In the genomic region with DNA sequence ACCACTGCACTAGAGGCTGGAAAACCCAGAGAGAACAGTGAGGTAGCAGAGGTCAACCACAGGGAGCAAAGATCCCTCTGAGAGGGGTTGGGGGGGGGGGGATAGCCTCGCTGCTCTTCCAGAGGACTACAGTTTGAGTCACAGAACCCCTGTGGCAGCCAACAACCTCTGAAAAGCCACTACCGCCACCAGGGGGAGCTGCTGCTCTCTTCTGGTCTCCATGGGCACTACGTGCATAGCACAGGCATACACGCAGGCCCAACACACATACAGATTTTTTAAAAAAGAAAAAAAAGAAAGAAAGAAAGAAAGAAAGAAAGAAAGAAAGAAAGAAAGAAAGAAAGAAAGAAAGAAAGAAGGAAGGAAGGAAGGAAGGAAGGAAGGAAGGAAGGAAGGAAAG, we compare ENCODE assay signal across 8 mouse cellular contexts. TPM values are rescaled to one million over a fixed set of nuclear protein-coding genes. Genes with fewer than 3 reads are reported as not detected.
DNase-seq lines count a peak whose midpoint lies in the region; ATAC-seq and TF ChIP-seq lines count a peak whose summit lies in the region.

No protein-coding gene starts in this region.

- no peaks in the 10 kb centered on the region for H3K4me1 ChIP-seq in small intestine, adult 2 months (ENCODE audit: control insufficient read depth, insufficient read depth, insufficient read length, low read length)

- TF ChIP-seq CTCF in small intestine, adult 2 months (IDR thresholded peaks at IDR 0.05; ENCODE audit: extremely low read depth, insufficient read length, insufficient replicate concordance, low read depth, low read length) = peak; percentile 82; the same call in 1 of the 2 replicates

- peak; percentile 79 for DNase-seq in T-cell, adult 2 months (ENCODE audit: low spot score)
- DNase-seq in cerebellum, postnatal 25 days = peak; percentile 72 to 84
- DNase-seq in gastrocnemius, postnatal 10 days = peak; percentile 87
- DNase-seq in layer of hippocampus, adult 9-10 months (ENCODE audit: low spot score) = peak; percentile 43
- peak; percentile 77 to 86 for DNase-seq in lung, postnatal 4 days

- peak; percentile 78 for ATAC-seq in CD4-positive, CD25-positive, alpha-beta regulatory T cell, adult 4 months
- ATAC-seq in erythroblast, adult 5-6 weeks (replicated peaks; ENCODE audit: low FRiP score, poor library complexity, severe bottlenecking) = no peak

- no peak overlapping the region for H3K27ac ChIP-seq in small intestine, adult 2 months (ENCODE audit: insufficient read depth, low read depth, low read length)

- no peaks in the 10 kb centered on the region for H3K27me3 ChIP-seq in small intestine, adult 2 months (ENCODE audit: control insufficient read depth, insufficient read depth, low read length)

- no peaks in the 10 kb centered on the region for H3K36me3 ChIP-seq in small intestine, adult 2 months (ENCODE audit: control insufficient read depth, insufficient read depth, low read length)

- WGBS in small intestine, adult 2 months = 10% methylated on average over 4 of the region's 4 CpGs

- no peak overlapping the region for H3K4me3 ChIP-seq in small intestine, adult 2 months (ENCODE audit: low read depth, low read length)

- no peak for TF ChIP-seq POLR2A in small intestine, adult 2 months (IDR thresholded peaks at IDR 0.05; ENCODE audit: low read depth, low read length)

RNA-seq across cellular contexts. Expression of gene Whrn, which starts 12.4 kb away (rescaled TPM):
- polyA plus RNA-seq in CD4-positive, CD25-positive, alpha-beta regulatory T cell, adult 4 months (2017; shearing (Covaris generic)) = 1 to 10 TPM; 3.4 to 4.0 TPM
- total RNA-seq in gastrocnemius, postnatal 10 days (2021) = 1 to 10 TPM; 2.5 to 4.7 TPM
- 14.0 and 20.2 TPM in 2 replicates for polyA plus RNA-seq in small intestine, adult 2 months (2012; rRNA removed)
- total RNA-seq in erythroblast, adult 5-6 weeks (2015; ENCODE audit: low replicate concordance) = 0.38 TPM in 1 of 2 replicates, not detected in the other
- total RNA-seq in erythroblast, adult 5-6 weeks (2017; ENCODE audit: low replicate concordance) = not detected in 2 replicates

RNA-seq across cellular contexts. Expression of gene Atp6v1g1, which starts 36.3 kb away (rescaled TPM):
- polyA plus RNA-seq in CD4-positive, CD25-positive, alpha-beta regulatory T cell, adult 4 months (2017; shearing (Covaris generic)) = 100 to 1,000 TPM; 198 to 222 TPM
- 100 to 1,000 TPM; 279 to 306 TPM for total RNA-seq in gastrocnemius, postnatal 10 days (2021)
- polyA plus RNA-seq in small intestine, adult 2 months (2012; rRNA removed) = 9.7 and 19.5 TPM in 2 replicates
- total RNA-seq in erythroblast, adult 5-6 weeks (2015; ENCODE audit: low replicate concordance) = 39.6 and 49.7 TPM in 2 replicates
- total RNA-seq in erythroblast, adult 5-6 weeks (2017; ENCODE audit: low replicate concordance) = 31.0 and 43.5 TPM in 2 replicates

RNA-seq across cellular contexts. Expression of gene Tmem268, which starts 50.3 kb away (rescaled TPM):
- 10 to 100 TPM; 20.8 to 32.9 TPM for polyA plus RNA-seq in CD4-positive, CD25-positive, alpha-beta regulatory T cell, adult 4 months (2017; shearing (Covaris generic))
- total RNA-seq in gastrocnemius, postnatal 10 days (2021) = 1 to 10 TPM; 7.9 to 8.8 TPM
- polyA plus RNA-seq in small intestine, adult 2 months (2012; rRNA removed) = 6.7 and 10.8 TPM in 2 replicates
- total RNA-seq in erythroblast, adult 5-6 weeks (2015; ENCODE audit: low replicate concordance) = 5.0 and 15.3 TPM in 2 replicates
- 1.5 and 2.6 TPM in 2 replicates for total RNA-seq in erythroblast, adult 5-6 weeks (2017; ENCODE audit: low replicate concordance)

Comparison
In these comparisons a context has a peak if more than half of its experiments do, and no peak if none do; other contexts are left out.
1. RNA of gene Atp6v1g1, which starts 36.3 kb away (total RNA-seq): 279 to 306 TPM in gastrocnemius, postnatal 10 days; 31.0 to 49.7 TPM in erythroblast, adult 5-6 weeks; every median in the first group is over 4 times any median in the second.
2. Peak in every context shown above with its lines, with median percentiles within 50 percentile points of each other: DNase-seq.